Mouse (Mus musculus): ENCODE measurements around the gene Coro7.

- no peak for TF ChIP-seq CTCF (IDR thresholded peaks at IDR 0.05; ENCODE audit: borderline replicate concordance, control insufficient read depth, extremely low read depth, insufficient read depth, low read length, poor library complexity)
- TF ChIP-seq POLR2A (IDR thresholded peaks at IDR 0.05; ENCODE audit: control insufficient read depth, extremely low read depth, insufficient read depth, low read length, poor library complexity) = no peak
Observed at GRCm38 (mm10) chr16:4598891-4599543, 80.6 kb downstream of the Coro7 start.

Data from thymus, adult 2 months (tissue).